8 mouse cellular contexts compared by ENCODE assay signal in the genomic region with DNA sequence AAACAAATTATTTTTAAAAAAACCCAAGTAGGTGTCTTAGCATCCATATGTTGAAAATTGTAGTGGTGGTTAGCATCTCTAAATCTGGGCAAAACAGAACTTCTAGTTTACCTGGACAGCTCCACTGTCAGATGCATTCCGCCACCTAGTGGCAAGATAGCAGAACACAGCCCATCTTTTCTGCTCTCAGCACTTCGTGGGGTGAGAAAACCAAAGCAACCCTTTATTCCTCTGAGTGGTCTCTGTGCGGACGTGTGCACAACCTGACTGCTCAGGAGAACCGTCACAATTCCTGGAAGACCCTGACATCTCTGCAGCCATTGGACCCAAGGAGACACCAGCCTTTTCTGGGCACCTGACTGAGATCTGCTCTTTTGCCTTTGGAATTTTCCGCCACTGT. TPM values are rescaled to one million over a fixed set of nuclear protein-coding genes. Genes with fewer than 3 reads are reported as not detected.
DNase-seq lines count a peak whose midpoint lies in the region; ATAC-seq and TF ChIP-seq lines count a peak whose summit lies in the region.

No protein-coding gene starts in this region.

- H3K27ac ChIP-seq in bone marrow, adult 2 months (ENCODE audit: control insufficient read depth, insufficient read depth, low read depth, low read length, poor library complexity), result no peak overlapping the region
- no peak overlapping the region for H3K27ac ChIP-seq in forebrain, embryonic 12.5 days
- H3K27ac ChIP-seq in midbrain, embryonic 14.5 days (replicated peaks; ENCODE audit: low read depth, low read length), result no peak overlapping the region

- H3K4me2 ChIP-seq in forebrain, embryonic 12.5 days, result no peak overlapping the region
- no peak overlapping the region for H3K4me2 ChIP-seq in midbrain, embryonic 14.5 days (ENCODE audit: low read length)

- peak; percentile 67 for TF ChIP-seq CTCF in bone marrow, adult 2 months (IDR thresholded peaks at IDR 0.05; ENCODE audit: control insufficient read depth, insufficient read depth, low read length)

- peak; percentile 39; the same call in 1 of the 2 replicates for ATAC-seq in forebrain, embryonic 12.5 days (ENCODE audit: low FRiP score)
- peak; percentile 24; the same call in 1 of the 2 replicates for ATAC-seq in midbrain, embryonic 14.5 days (ENCODE audit: low FRiP score, low TSS enrichment)

- peak; percentile 40 for DNase-seq in adrenal gland, adult 2 months
- no peak for DNase-seq in adrenal gland, postnatal 4 days (ENCODE audit: low spot score in 2 of 2)
- peak; percentile 70 for DNase-seq in 3T3-L1 (ENCODE audit: low read depth, low spot score)
- DNase-seq in left cerebral cortex, adult 18-20 months (ENCODE audit: low spot score in 2 of 2), result peak; percentile 57 to 68
- peak; percentile 87 for DNase-seq in midbrain, embryonic 14.5 days
- DNase-seq in thymus, postnatal 25 days, result peak; percentile 41

- TF ChIP-seq POLR2A in bone marrow, adult 2 months (IDR thresholded peaks at IDR 0.05; ENCODE audit: borderline replicate concordance, control insufficient read depth, low read depth, low read length), result no peak

- no peaks in the 10 kb centered on the region for H3K9me3 ChIP-seq in forebrain, embryonic 12.5 days
- no peaks in the 10 kb centered on the region for H3K9me3 ChIP-seq in midbrain, embryonic 14.5 days (ENCODE audit: control insufficient read depth, low read length)

- no peak overlapping the region for H3K4me3 ChIP-seq in bone marrow, adult 2 months (replicated peaks; ENCODE audit: control insufficient read depth, low read depth, low read length)
- no peak overlapping the region for H3K4me3 ChIP-seq in forebrain, embryonic 12.5 days (replicated peaks)
- H3K4me3 ChIP-seq in midbrain, embryonic 14.5 days (replicated peaks; ENCODE audit: low read depth, low read length), result no peak overlapping the region

- H3K4me1 ChIP-seq in bone marrow, adult 2 months (ENCODE audit: control insufficient read depth, insufficient read depth, low read length), result no peaks in the 10 kb centered on the region
- peaks cover 3% of the 10 kb centered on the region for H3K4me1 ChIP-seq in forebrain, embryonic 12.5 days
- no peaks in the 10 kb centered on the region for H3K4me1 ChIP-seq in midbrain, embryonic 14.5 days (ENCODE audit: control insufficient read depth, insufficient read depth, low read length)

- H3K36me3 ChIP-seq in forebrain, embryonic 12.5 days (replicated peaks), result peaks cover 37% of the 10 kb centered on the region
- peaks cover 31% of the 10 kb centered on the region for H3K36me3 ChIP-seq in midbrain, embryonic 14.5 days (ENCODE audit: control insufficient read depth, insufficient read depth, low read length)

- H3K27me3 ChIP-seq in forebrain, embryonic 12.5 days, result no peaks in the 10 kb centered on the region
- H3K27me3 ChIP-seq in midbrain, embryonic 14.5 days (ENCODE audit: control insufficient read depth, insufficient read depth, low read length), result no peaks in the 10 kb centered on the region

- WGBS in bone marrow, adult 2 months, result 21% methylated on average over 6 of the region's 6 CpGs
- WGBS in forebrain, embryonic 12.5 days, result 21% methylated on average over 6 of the region's 6 CpGs
- 25% methylated on average over 6 of the region's 6 CpGs for WGBS in midbrain, embryonic 14.5 days

- no peak overlapping the region for H3K9ac ChIP-seq in forebrain, embryonic 12.5 days
- H3K9ac ChIP-seq in midbrain, embryonic 14.5 days (replicated peaks; ENCODE audit: low read length), result no peak overlapping the region

RNA-seq across cellular contexts. Expression of gene Evl, which starts 13.4 kb away (rescaled TPM):
- total RNA-seq in adrenal gland, adult 2 months (2021), result 10 to 100 TPM; 39.1 to 48.5 TPM
- 18.6 and 27.8 TPM in 2 replicates for polyA plus RNA-seq in adrenal gland, adult 2 months (2012; rRNA removed)
- 100 to 1,000 TPM; 123 to 135 TPM for total RNA-seq in adrenal gland, postnatal 4 days (2021)
- polyA plus RNA-seq in bone marrow, adult 2 months (2011; ENCODE audit: insufficient read depth, insufficient read length, low replicate concordance, missing spikeins), result 45.6 and 80.6 TPM in 2 replicates
- polyA plus RNA-seq in forebrain, embryonic 12.5 days (2016; fragmentation: Nextera tagmentation; extraction: Ambion mirVana), result 121 and 124 TPM in 2 replicates
- 100 to 1,000 TPM; 241 to 261 TPM for total RNA-seq in left cerebral cortex, adult 18-20 months (2021)
- 280 and 314 TPM in 2 replicates for polyA plus RNA-seq in midbrain, embryonic 14.5 days (2014; fragmentation: Nextera tagmentation; extraction: Ambion mirVana)

Comparison
In these comparisons a context has a peak if more than half of its experiments do, and no peak if none do; other contexts are left out.
1. DNase-seq: peak in adrenal gland, adult 2 months (single experiment), 3T3-L1 (single experiment), left cerebral cortex, adult 18-20 months (2 of 2), midbrain, embryonic 14.5 days (single experiment) and thymus, postnatal 25 days (single experiment); none in adrenal gland, postnatal 4 days (0 of 2).